Mouse (Mus musculus) kidney, embryonic 16.5 days (tissue): ENCODE data around the gene Cnfn. TPM values are rescaled to one million over a fixed set of nuclear protein-coding genes. Genes with fewer than 3 reads are reported as not detected.
A peak's percentile ranks its signal among the peaks of the same experiment; 100 is the strongest.
"Not testable (repeated sequence)": the region's sequence is repeated elsewhere in the genome, so short reads cannot be mapped to it uniquely, and the experiment has no call there.

ENCODE experiments used
- ATAC-seq: fragments of 200-750 bp; cut with Nextera tagmentation; 2 replicates; pipeline ENCODE4 v1.8.0; 2017; ENCODE audit warnings: moderate TSS enrichment; ENCODE audit not compliant: low FRiP score, low TSS enrichment
- H3K27ac ChIP-seq: fragments of 300-500 bp; sonication (generic); 2 replicates; pipeline ENCODE4 v1.5.1; 2014; ENCODE audit warnings: low read length
- H3K27me3 ChIP-seq: fragments of 300-500 bp; sonication (generic); 2 replicates; pipeline ENCODE4 v1.6.1; 2014; ENCODE audit warnings: low read length, control low read depth, mixed read lengths; ENCODE audit not compliant: insufficient read depth
- H3K36me3 ChIP-seq: fragments of 300-500 bp; sonication (generic); 2 replicates; pipeline ENCODE4 v1.6.1; 2014; ENCODE audit warnings: low read length, control low read depth, mixed read lengths; ENCODE audit not compliant: insufficient read depth
- H3K4me1 ChIP-seq: fragments of 300-500 bp; sonication (generic); 2 replicates; pipeline ENCODE4 v1.6.1; 2014; ENCODE audit warnings: low read length, control low read depth, mixed read lengths; ENCODE audit not compliant: insufficient read depth
- H3K4me2 ChIP-seq: fragments of 300-500 bp; sonication (generic); replicated peaks from 2 replicates; pipeline ENCODE4 v1.6.1; 2014; ENCODE audit warnings: low read depth, low read length
- H3K4me3 ChIP-seq: fragments of 300-500 bp; sonication (generic); 2 replicates; pipeline ENCODE4 v1.5.1; 2014; ENCODE audit warnings: mild to moderate bottlenecking, low read length
- H3K9ac ChIP-seq: fragments of 300-500 bp; sonication (generic); replicated peaks from 2 replicates; pipeline ENCODE4 v1.6.1; 2014; ENCODE audit warnings: low read length
- H3K9me3 ChIP-seq: fragments of 300-500 bp; sonication (generic); 2 replicates; pipeline ENCODE4 v1.6.1; 2016; ENCODE audit warnings: low read length, control low read depth
- WGBS: fragments of 180-500 bp; shearing (Covaris S2); extraction: QIAGEN DNeasy Blood & Tissue Kit; methylation state at CpG from one replicate; pipeline ENCODE4 v1.1.7; 2014; 5-methylcytosine and 5-hydroxymethylcytosine counted together
- polyA plus RNA-seq: library from polyadenylated mRNA; unstranded; fragments of >200 nt; fragmentation: Nextera tagmentation; extraction: Ambion mirVana; gene quantifications from 2 replicates; pipeline ENCODE4 v1.2.1, GENCODE M21; 2015

Cnfn gene
- polyA plus RNA-seq, 1 experiment from 2014 or later: not detected

DNA sequence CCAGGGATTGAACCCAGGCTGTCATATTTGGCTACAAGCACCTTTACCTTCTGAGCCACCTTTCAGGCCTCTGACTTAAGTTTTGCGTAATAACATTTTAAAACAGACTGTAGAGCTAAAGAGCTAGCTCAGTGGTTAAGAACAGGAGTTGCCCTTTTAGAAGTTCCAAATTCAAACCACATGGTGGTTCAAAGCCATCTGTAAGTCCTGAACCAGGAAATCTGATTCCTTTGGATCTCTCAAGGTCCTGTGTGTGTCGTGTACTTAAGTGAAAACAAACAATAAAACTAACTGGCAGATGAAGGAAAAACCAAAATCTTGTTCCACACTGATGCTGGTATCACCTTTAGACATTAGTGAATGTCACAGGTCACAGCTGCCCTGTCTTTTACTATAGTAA is 32.0 kb upstream of the Cnfn start:
- H3K27ac ChIP-seq: no peak overlapping the region
- no peaks in the 10 kb centered on the region for H3K9me3 ChIP-seq
- H3K4me1 ChIP-seq: peaks cover 17% of the 10 kb centered on the region
- H3K4me3 ChIP-seq: no peak overlapping the region
- no peak overlapping the region for H3K9ac ChIP-seq
- H3K4me2 ChIP-seq: no peak overlapping the region
- no peak for ATAC-seq
- H3K27me3 ChIP-seq: no peaks in the 10 kb centered on the region
- WGBS: 43% methylated on average over 2 of the region's 2 CpGs
- no peaks in the 10 kb centered on the region for H3K36me3 ChIP-seq

GRCm38 (mm10) chr7:25399028-25399427 is 29.5 kb upstream of the Cnfn start:
- H3K4me3 ChIP-seq, H3K9me3 ChIP-seq, ATAC-seq, H3K9ac ChIP-seq, H3K4me2 ChIP-seq, H3K36me3 ChIP-seq, H3K27me3 ChIP-seq, H3K27ac ChIP-seq: not testable (repeated sequence)
- peaks cover 32% of the 10 kb centered on the region for H3K4me1 ChIP-seq

DNA sequence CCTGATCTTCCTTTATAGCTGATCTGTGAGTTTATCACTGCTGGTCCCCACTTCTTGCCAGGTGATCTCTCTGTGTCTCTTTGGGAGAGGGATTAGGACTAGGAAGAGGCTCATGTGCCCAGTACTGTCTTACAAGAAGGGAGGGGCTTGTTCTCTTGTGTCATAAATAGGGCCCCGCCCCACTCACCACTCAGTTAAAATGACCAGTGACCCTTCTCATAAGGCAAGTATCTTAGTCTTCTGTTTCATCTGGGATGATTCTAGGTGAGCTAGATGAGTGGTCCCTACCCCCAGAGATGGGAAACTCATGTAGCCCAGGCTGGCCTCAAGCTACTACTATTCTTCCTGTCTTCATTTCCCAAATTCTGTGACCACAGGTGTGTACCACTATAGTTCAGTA is 29.1 kb upstream of the Cnfn start, which contains the start of gene Lipe:
Lipe (minus strand) TSS at position 101 of the 400 bp plus-strand sequence.
- H3K36me3 ChIP-seq: no peaks in the 10 kb centered on the region
- no peaks in the 10 kb centered on the region for H3K27me3 ChIP-seq
- 96% methylated on average over 1 of the region's 1 CpGs for WGBS
- no peak within 1 kb of the TSS for H3K4me3 ChIP-seq
- peak within 1 kb of the TSS; percentile 19; the same call in 1 of the 2 replicates for H3K4me2 ChIP-seq
- no peak within 1 kb of the TSS for H3K9ac ChIP-seq
- H3K27ac ChIP-seq: no peak within 1 kb of the TSS
- no peak for ATAC-seq
- H3K9me3 ChIP-seq: no peaks in the 10 kb centered on the region
- peaks cover 36% of the 10 kb centered on the region for H3K4me1 ChIP-seq

- WGBS: 94% methylated on average over 14 of the region's 14 CpGs
- Histone ChIP-seq H3K4me3 (peak overlapping the region; percentile 74; the same call in 1 of the 2 replicates), H3K9me3 (no peaks in the 10 kb centered on the region), H3K27me3 (no peaks in the 10 kb centered on the region), H3K36me3 (no peaks in the 10 kb centered on the region), H3K27ac (peak overlapping the region; percentile 79; the same call in 1 of the 2 replicates), H3K4me1 (peaks cover 32% of the 10 kb centered on the region), H3K9ac (no peak overlapping the region), H3K4me2 (peak overlapping the region; percentile 88)
- no peak for ATAC-seq
Measured at GRCm38 (mm10) chr7:25396621-25397020, 27.1 kb upstream of the Cnfn start.

DNA sequence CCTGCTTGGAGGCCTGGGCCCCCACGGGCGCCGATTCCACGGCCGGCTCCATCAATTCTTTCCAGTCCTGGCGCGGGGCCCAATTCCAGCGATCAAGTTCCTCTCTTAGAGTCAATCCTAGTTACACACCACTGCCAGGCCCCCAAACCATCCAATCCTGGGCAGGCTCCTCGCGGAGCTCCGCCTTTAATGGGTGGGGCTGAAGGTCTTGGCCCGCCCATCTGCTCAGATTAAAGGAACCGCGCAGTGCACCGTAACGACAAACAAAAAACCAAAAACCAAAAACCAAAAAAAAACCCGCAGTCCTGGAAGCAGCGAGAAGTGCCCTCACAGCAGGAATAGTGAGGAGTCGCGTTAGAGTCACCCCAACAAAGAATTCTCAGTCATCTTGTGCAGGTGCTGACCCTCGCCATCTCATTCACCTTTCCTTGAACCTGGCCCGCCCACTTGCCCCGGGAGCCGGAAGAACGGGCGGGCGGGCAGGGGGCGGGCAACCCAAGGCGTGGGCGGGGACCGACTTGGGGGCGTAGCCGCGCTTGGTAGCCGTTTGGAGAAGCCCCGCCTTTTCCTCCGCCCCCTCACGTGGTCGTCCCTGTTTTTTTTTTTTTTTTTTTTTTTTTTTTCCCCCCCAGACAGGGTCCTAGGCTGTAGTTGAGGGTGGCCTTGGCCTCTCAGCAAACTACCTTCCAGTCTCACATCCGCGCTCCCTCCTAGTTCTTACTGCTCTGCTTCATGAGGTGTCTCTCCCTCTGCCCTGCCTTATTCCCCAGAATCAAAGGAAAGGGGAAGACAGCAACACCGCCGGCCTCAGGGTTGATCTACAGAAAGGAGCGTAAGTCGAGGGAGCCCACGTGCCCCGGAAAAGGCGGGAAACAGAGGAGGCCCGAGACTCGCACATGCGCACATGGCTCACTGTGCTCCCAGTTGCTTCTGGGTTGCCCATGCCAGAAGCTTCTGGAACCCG is 26.3 kb upstream of the Cnfn start:
- Histone ChIP-seq H3K27ac (peak overlapping the region; percentile 79), H3K9ac (peak overlapping the region; percentile 76), H3K4me3 (peak overlapping the region; percentile 74), H3K27me3 (no peaks in the 10 kb centered on the region), H3K4me2 (peak overlapping the region; percentile 88), H3K36me3 (no peaks in the 10 kb centered on the region), H3K4me1 (peaks cover 32% of the 10 kb centered on the region), H3K9me3 (no peaks in the 10 kb centered on the region)
- peak; percentile 97 for ATAC-seq
- WGBS: 7% methylated on average over 51 of the region's 52 CpGs

- Histone ChIP-seq H3K27me3 (no peaks in the 10 kb centered on the region), H3K4me2 (peak overlapping the region; percentile 88), H3K9ac (peak overlapping the region; percentile 76), H3K4me1 (peaks cover 37% of the 10 kb centered on the region), H3K4me3 (peak overlapping the region; percentile 74), H3K27ac (peak overlapping the region; percentile 61; the same call in 1 of the 2 replicates), H3K36me3 (no peaks in the 10 kb centered on the region), H3K9me3 (no peaks in the 10 kb centered on the region)
- peak; percentile 36 for ATAC-seq
- WGBS: 0% methylated on average over 22 of the region's 22 CpGs
Measured at GRCm38 (mm10) chr7:25395186-25395557, 25.6 kb upstream of the Cnfn start.

GRCm38 (mm10) chr7:25394754-25395153 is 25.2 kb upstream of the Cnfn start:
- WGBS: 13% methylated on average over 7 of the region's 7 CpGs
- Histone ChIP-seq H3K9ac (peak overlapping the region; percentile 76), H3K4me2 (peak overlapping the region; percentile 88), H3K4me3 (peak overlapping the region; percentile 74), H3K4me1 (peaks cover 41% of the 10 kb centered on the region), H3K9me3 (no peaks in the 10 kb centered on the region), H3K27me3 (no peaks in the 10 kb centered on the region), H3K36me3 (no peaks in the 10 kb centered on the region), H3K27ac (no peak overlapping the region)
- ATAC-seq: no peak

GRCm38 (mm10) chr7:25393451-25394210 is 24.1 kb upstream of the Cnfn start:
- Histone ChIP-seq H3K27me3 (no peaks in the 10 kb centered on the region), H3K36me3 (no peaks in the 10 kb centered on the region), H3K9me3 (no peaks in the 10 kb centered on the region), H3K9ac (peak overlapping the region; percentile 76), H3K4me2 (peak overlapping the region; percentile 88; the same call in 1 of the 2 replicates), H3K27ac (no peak overlapping the region), H3K4me1 (peaks cover 42% of the 10 kb centered on the region), H3K4me3 (peak overlapping the region; percentile 74)
- 62% methylated on average over 8 of the region's 8 CpGs for WGBS
- ATAC-seq: no peak

DNA sequence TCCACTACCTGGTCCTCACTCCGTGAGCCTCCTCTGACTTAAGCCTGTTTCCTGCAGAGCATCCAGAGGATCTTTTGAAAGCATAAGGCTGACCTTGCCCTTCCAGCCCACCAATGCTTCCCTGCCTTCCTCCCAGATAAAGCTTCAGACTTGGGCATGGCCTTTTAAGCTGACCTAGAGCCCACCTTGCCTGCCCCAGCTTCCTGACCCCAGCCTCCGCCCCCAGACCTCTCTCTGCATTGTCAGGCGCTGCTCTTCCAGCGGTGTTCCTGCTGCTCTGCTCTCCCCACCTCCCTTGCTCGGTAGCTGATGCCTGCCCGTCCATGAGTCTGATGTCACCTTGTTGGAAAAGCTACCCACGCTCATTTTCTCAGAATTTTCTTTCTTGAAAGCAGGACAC is 23.3 kb upstream of the Cnfn start:
- H3K4me1 ChIP-seq: peaks cover 42% of the 10 kb centered on the region

More for the DNA sequence above, 23.3 kb upstream of the Cnfn start:
- no peaks in the 10 kb centered on the region for H3K9me3 ChIP-seq
- H3K27ac ChIP-seq: no peak overlapping the region
- ATAC-seq: no peak
- no peak overlapping the region for H3K4me3 ChIP-seq
- peaks cover 3% of the 10 kb centered on the region for H3K36me3 ChIP-seq
- WGBS: 48% methylated on average over 7 of the region's 7 CpGs
- no peak overlapping the region for H3K9ac ChIP-seq
- no peaks in the 10 kb centered on the region for H3K27me3 ChIP-seq
- no peak overlapping the region for H3K4me2 ChIP-seq
